Comparison of ENCODE assay signal across 8 mouse cellular contexts in the genomic region with DNA sequence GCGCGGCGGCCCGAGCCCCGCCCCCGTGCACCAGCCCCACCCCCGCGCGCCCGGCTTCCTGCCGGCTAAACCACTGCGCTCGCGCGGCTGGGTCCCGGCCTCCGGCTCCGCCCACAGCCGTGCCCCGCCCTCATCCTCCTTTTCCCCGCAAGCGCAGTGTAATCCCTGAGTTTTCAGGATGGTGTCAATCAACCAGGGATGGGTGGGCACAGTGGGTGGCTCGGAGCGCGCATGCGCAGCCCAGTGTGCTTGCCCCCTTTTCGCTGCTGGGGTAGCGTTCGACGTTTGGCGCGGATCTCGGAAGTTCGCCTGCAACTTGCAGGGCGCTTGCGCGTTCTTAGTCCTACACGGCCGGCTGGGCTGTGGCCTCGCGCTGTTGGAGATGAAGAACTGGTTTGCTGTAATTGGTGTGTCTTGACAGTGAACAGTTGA. TPM values are rescaled to one million over a fixed set of nuclear protein-coding genes. Genes with fewer than 3 reads are reported as not detected.
DNase-seq lines count a peak whose midpoint lies in the region; ATAC-seq and TF ChIP-seq lines count a peak whose summit lies in the region.

A gene (minus strand): TSS at position 38 of the 432 bp plus-strand sequence.

- peak; percentile 85 for TF ChIP-seq POLR2A in cortical plate, adult 2 months (IDR thresholded peaks at IDR 0.05; ENCODE audit: extremely low read depth, insufficient read depth, low read length)

- peaks cover 1% of the 10 kb centered on the region; the same call in 1 of the 2 replicates for H3K4me1 ChIP-seq in cortical plate, adult 2 months (ENCODE audit: control insufficient read depth, insufficient read depth, low read length)
- peaks cover 54% of the 10 kb centered on the region for H3K4me1 ChIP-seq in megakaryocyte, embryonic 14.5 days

- H3K9me3 ChIP-seq in megakaryocyte, embryonic 14.5 days, result no peaks in the 10 kb centered on the region

- H3K4me3 ChIP-seq in cortical plate, adult 2 months (ENCODE audit: insufficient read depth, low read length), result peak within 1 kb of the TSS; percentile 76
- H3K4me3 ChIP-seq in megakaryocyte, embryonic 14.5 days (replicated peaks), result peak within 1 kb of the TSS; percentile 97

- peaks cover 14% of the 10 kb centered on the region for H3K36me3 ChIP-seq in megakaryocyte, embryonic 14.5 days (replicated peaks; ENCODE audit: low read length)

- peak within 1 kb of the TSS; percentile 55 for H3K27ac ChIP-seq in cortical plate, adult 2 months (ENCODE audit: insufficient read depth, low read length)

- no peak for TF ChIP-seq CTCF in cortical plate, adult 2 months (IDR thresholded peaks at IDR 0.05; ENCODE audit: extremely low read depth, insufficient read depth, low read length)

- no peaks in the 10 kb centered on the region for H3K27me3 ChIP-seq in megakaryocyte, embryonic 14.5 days (replicated peaks)

- ATAC-seq in activated CD4-positive, CD25-positive, alpha-beta regulatory T cell, adult 4 months, result peak; percentile 83

- DNase-seq in gastrocnemius, adult 8-10 months (ENCODE audit: low spot score in 2 of 2), result peak; percentile 97 to 98
- DNase-seq in hindlimb bud, embryonic 11.5 days (ENCODE audit: extremely low spot score, low read depth, low spot score), result peak; percentile 98
- peak; percentile 95 to 99 for DNase-seq in left cerebral cortex, adult 8-10 months (ENCODE audit: low spot score in 2 of 2)
- peak; percentile 99 for DNase-seq in right cerebral cortex, postnatal 10 days (ENCODE audit: low spot score in 2 of 2)
- peak; percentile 94 for DNase-seq in urinary bladder, postnatal 25 days (ENCODE audit: low spot score)

RNA-seq across cellular contexts. Expression of the gene that starts here (rescaled TPM):
- 10 to 100 TPM; 15.5 to 20.8 TPM for polyA plus RNA-seq in activated CD4-positive, CD25-positive, alpha-beta regulatory T cell, adult 4 months (2017; shearing (Covaris generic))
- 45.2 and 49.0 TPM in 2 replicates for polyA plus RNA-seq in cortical plate, adult 2 months (2012; rRNA removed)
- total RNA-seq in gastrocnemius, adult 8-10 months (2022), result 10 to 100 TPM in 3 of 4 experiments, 1 to 10 TPM in 1; 9.8 to 12.3 (median 10.8) TPM
- total RNA-seq in left cerebral cortex, adult 8-10 months (2022), result 10 to 100 TPM; 43.1 to 59.2 (median 49.6) TPM
- 4.2 TPM in 1 of 2 replicates, not detected in the other for polyA plus RNA-seq in megakaryocyte, embryonic 14.5 days (2012; ENCODE audit: insufficient read depth, low replicate concordance)

Comparison
In these comparisons a context has a peak if more than half of its experiments do, and no peak if none do; other contexts are left out.
1. Peak in every context shown above with its lines: DNase-seq, ATAC-seq, H3K4me3 ChIP-seq and H3K27ac ChIP-seq.